In genomic region chr17:16088879-16089618, GRCm38 (mm10) we compare ENCODE assay signal across 14 mouse cellular contexts.
DNase-seq lines count a peak whose midpoint lies in the region; ATAC-seq lines count a peak whose summit lies in the region.
"Had no signal": no experiment of that assay in that cellular context is flagged by ENCODE, and none has a peak within 500 bp of the region (broad histone marks: within the 10 kb centered on the region; RNA-seq: fewer than 3 reads in every experiment).

No protein-coding gene starts in this region.

- H3K27ac ChIP-seq in neural tube, embryonic 11.5 days (ENCODE audit: low read depth, low read length), result peak overlapping the region; percentile 76; the same call in 1 of the 2 replicates
- H3K27ac ChIP-seq in forebrain, embryonic 10.5 days, result peak overlapping the region; percentile 51; the same call in 1 of the 2 replicates
- 0 out of 2 replicates have a peak overlapping the region, but pooled peaks have one; percentile 24 for H3K27ac ChIP-seq in hindbrain, embryonic 16.5 days (ENCODE audit: low read depth, low read length)
- H3K27ac ChIP-seq in neural tube, embryonic 15.5 days (replicated peaks), result no peak overlapping the region
- no peak overlapping the region for H3K27ac ChIP-seq in heart, embryonic 11.5 days (ENCODE audit: low read depth, low read length)
- H3K27ac ChIP-seq: kidney, embryonic 15.5 days had no signal

- WGBS in neural tube, embryonic 11.5 days, result 42% methylated on average over 5 of the region's 5 CpGs
- WGBS in forebrain, embryonic 10.5 days, result 59% methylated on average over 5 of the region's 5 CpGs
- 18% methylated on average over 5 of the region's 5 CpGs for WGBS in hindbrain, embryonic 16.5 days
- 18% methylated on average over 5 of the region's 5 CpGs for WGBS in neural tube, embryonic 15.5 days
- 59% methylated on average over 5 of the region's 5 CpGs for WGBS in heart, embryonic 11.5 days (ENCODE audit: insufficient replicate concordance)

- peak; percentile 96 for ATAC-seq in neural tube, embryonic 11.5 days (ENCODE audit: insufficient read depth, low FRiP score, low TSS enrichment)
- peak; percentile 92 for ATAC-seq in hindbrain, embryonic 16.5 days
- peak; percentile 81; the same call in 1 of the 2 replicates for ATAC-seq in neural tube, embryonic 15.5 days (ENCODE audit: low FRiP score)
- ATAC-seq in heart, embryonic 11.5 days (replicated peaks; ENCODE audit: insufficient number of reproducible peaks, low FRiP score, low TSS enrichment), result no peak
- ATAC-seq: liver, postnatal 0 days had no signal

- no peak overlapping the region for H3K4me2 ChIP-seq in neural tube, embryonic 11.5 days (ENCODE audit: low read depth)
- peak overlapping the region; percentile 18 for H3K4me2 ChIP-seq in hindbrain, embryonic 16.5 days (ENCODE audit: low read length)
- H3K4me2 ChIP-seq in neural tube, embryonic 15.5 days, result no peak overlapping the region
- no peak overlapping the region for H3K4me2 ChIP-seq in heart, embryonic 11.5 days
- H3K4me2 ChIP-seq: kidney, embryonic 15.5 days had no signal

- peak; percentile 55 for DNase-seq in neural tube, embryonic 11.5 days (ENCODE audit: low spot score)
- DNase-seq in neural tube, embryonic 10.5 days (ENCODE audit: extremely low spot score, low spot score), result no peak
- no peak for DNase-seq in forebrain, embryonic 10.5 days (ENCODE audit: extremely low spot score, low spot score)
- DNase-seq in yolk sac, embryonic 10.5 days (ENCODE audit: low spot score), result no peak
- DNase-seq in Muller cell, postnatal 12 days (ENCODE audit: inconsistent ontology term), result no peak
- DNase-seq: gastrocnemius, postnatal 36 days; heart, postnatal 10 days; liver, postnatal 0 days; right cerebral cortex, postnatal 25 days; thymus, adult 2 months had no signal

- no peaks in the 10 kb centered on the region for H3K36me3 ChIP-seq in neural tube, embryonic 11.5 days (ENCODE audit: control insufficient read depth, insufficient read depth, low read length)
- H3K36me3 ChIP-seq in forebrain, embryonic 10.5 days (replicated peaks), result no peaks in the 10 kb centered on the region
- H3K36me3 ChIP-seq in hindbrain, embryonic 16.5 days (ENCODE audit: control insufficient read depth, insufficient read depth, low read length), result no peaks in the 10 kb centered on the region
- H3K36me3 ChIP-seq in neural tube, embryonic 15.5 days, result no peaks in the 10 kb centered on the region
- no peaks in the 10 kb centered on the region for H3K36me3 ChIP-seq in heart, embryonic 11.5 days (ENCODE audit: control insufficient read depth, insufficient read depth, low read length)
- H3K36me3 ChIP-seq: kidney, embryonic 15.5 days had no signal

- no peak overlapping the region for H3K4me3 ChIP-seq in neural tube, embryonic 11.5 days (ENCODE audit: low read depth, low read length)
- H3K4me3 ChIP-seq in forebrain, embryonic 10.5 days, result no peak overlapping the region
- no peak overlapping the region for H3K4me3 ChIP-seq in hindbrain, embryonic 16.5 days (ENCODE audit: low read length)
- H3K4me3 ChIP-seq in neural tube, embryonic 15.5 days (replicated peaks), result no peak overlapping the region
- no peak overlapping the region for H3K4me3 ChIP-seq in heart, embryonic 11.5 days (ENCODE audit: low read depth, low read length)
- H3K4me3 ChIP-seq: kidney, embryonic 15.5 days had no signal

- H3K27me3 ChIP-seq in neural tube, embryonic 11.5 days (ENCODE audit: control insufficient read depth, insufficient read depth, low read length), result no peaks in the 10 kb centered on the region
- no peaks in the 10 kb centered on the region for H3K27me3 ChIP-seq in forebrain, embryonic 10.5 days (ENCODE audit: poor library complexity, severe bottlenecking)
- H3K27me3 ChIP-seq in hindbrain, embryonic 16.5 days (replicated peaks; ENCODE audit: control insufficient read depth, insufficient read depth, low read length), result no peaks in the 10 kb centered on the region
- H3K27me3 ChIP-seq in neural tube, embryonic 15.5 days (replicated peaks), result no peaks in the 10 kb centered on the region
- no peaks in the 10 kb centered on the region for H3K27me3 ChIP-seq in heart, embryonic 11.5 days (ENCODE audit: control insufficient read depth, insufficient read depth, low read length)
- H3K27me3 ChIP-seq: kidney, embryonic 15.5 days had no signal

- no peaks in the 10 kb centered on the region for H3K9me3 ChIP-seq in neural tube, embryonic 11.5 days (ENCODE audit: control insufficient read depth, low read length)
- no peaks in the 10 kb centered on the region for H3K9me3 ChIP-seq in forebrain, embryonic 10.5 days
- H3K9me3 ChIP-seq in hindbrain, embryonic 16.5 days (ENCODE audit: control insufficient read depth, low read length), result no peaks in the 10 kb centered on the region
- no peaks in the 10 kb centered on the region for H3K9me3 ChIP-seq in neural tube, embryonic 15.5 days (replicated peaks)
- H3K9me3 ChIP-seq in heart, embryonic 11.5 days (replicated peaks; ENCODE audit: control insufficient read depth, low read length), result no peaks in the 10 kb centered on the region
- H3K9me3 ChIP-seq: kidney, embryonic 15.5 days had no signal

- no peak overlapping the region for H3K9ac ChIP-seq in neural tube, embryonic 11.5 days (ENCODE audit: low read length)
- H3K9ac ChIP-seq in hindbrain, embryonic 16.5 days (ENCODE audit: low read depth, low read length), result no peak overlapping the region
- no peak overlapping the region for H3K9ac ChIP-seq in neural tube, embryonic 15.5 days (replicated peaks)
- H3K9ac ChIP-seq in heart, embryonic 11.5 days (ENCODE audit: low read depth, low read length), result no peak overlapping the region
- H3K9ac ChIP-seq: kidney, embryonic 15.5 days; liver, postnatal 0 days had no signal

- H3K4me1 ChIP-seq in neural tube, embryonic 11.5 days (ENCODE audit: control insufficient read depth, insufficient read depth, low read length), result no peaks in the 10 kb centered on the region
- peaks cover 13% of the 10 kb centered on the region for H3K4me1 ChIP-seq in forebrain, embryonic 10.5 days
- H3K4me1 ChIP-seq in hindbrain, embryonic 16.5 days (ENCODE audit: control insufficient read depth, insufficient read depth, low read depth, low read length), result peaks cover 2% of the 10 kb centered on the region; the same call in 1 of the 2 replicates
- H3K4me1 ChIP-seq in neural tube, embryonic 15.5 days, result 0 out of 2 replicates have a peak, but pooled peaks cover 4% of the 10 kb centered on the region
- H3K4me1 ChIP-seq in heart, embryonic 11.5 days (ENCODE audit: control insufficient read depth, insufficient read depth, low read length), result no peaks in the 10 kb centered on the region
- H3K4me1 ChIP-seq: kidney, embryonic 15.5 days had no signal

Comparison
In these comparisons a context has a peak if more than half of its experiments do, and no peak if none do; other contexts are left out.
1. H3K27ac ChIP-seq: peak in neural tube, embryonic 11.5 days (single experiment), forebrain, embryonic 10.5 days (single experiment) and hindbrain, embryonic 16.5 days (single experiment); none in neural tube, embryonic 15.5 days (single experiment) and heart, embryonic 11.5 days (single experiment).